Mouse (Mus musculus): ENCODE results near the gene Ank.

Ank gene

DNA sequence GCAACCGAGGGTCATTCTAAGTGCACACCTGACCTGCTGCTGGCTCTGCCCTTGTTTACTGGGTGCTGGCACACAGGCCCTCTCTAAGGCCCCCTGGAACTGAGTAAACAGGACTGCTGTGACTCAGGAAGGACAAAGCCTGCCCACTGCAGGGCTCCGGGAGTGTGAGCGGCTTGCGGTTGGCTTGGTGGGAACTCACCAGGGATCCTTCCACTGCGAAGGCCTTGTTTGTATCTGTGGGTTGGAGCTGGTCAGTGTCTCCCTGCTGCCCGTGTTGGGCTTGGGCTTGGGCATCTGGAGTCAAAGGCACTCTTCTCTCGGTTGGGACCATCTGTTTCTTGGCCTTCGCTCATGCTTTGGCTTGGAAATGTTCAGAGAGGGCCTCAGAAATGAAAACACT is 129.1 kb downstream of the Ank start:
- in situ Hi-C loops (cut with MboI, MseI) = loop anchor here (10.0 kb wide), 1 partner anchor 1611 kb away; the partner anchor contains the start of gene Zfp622

DNA sequence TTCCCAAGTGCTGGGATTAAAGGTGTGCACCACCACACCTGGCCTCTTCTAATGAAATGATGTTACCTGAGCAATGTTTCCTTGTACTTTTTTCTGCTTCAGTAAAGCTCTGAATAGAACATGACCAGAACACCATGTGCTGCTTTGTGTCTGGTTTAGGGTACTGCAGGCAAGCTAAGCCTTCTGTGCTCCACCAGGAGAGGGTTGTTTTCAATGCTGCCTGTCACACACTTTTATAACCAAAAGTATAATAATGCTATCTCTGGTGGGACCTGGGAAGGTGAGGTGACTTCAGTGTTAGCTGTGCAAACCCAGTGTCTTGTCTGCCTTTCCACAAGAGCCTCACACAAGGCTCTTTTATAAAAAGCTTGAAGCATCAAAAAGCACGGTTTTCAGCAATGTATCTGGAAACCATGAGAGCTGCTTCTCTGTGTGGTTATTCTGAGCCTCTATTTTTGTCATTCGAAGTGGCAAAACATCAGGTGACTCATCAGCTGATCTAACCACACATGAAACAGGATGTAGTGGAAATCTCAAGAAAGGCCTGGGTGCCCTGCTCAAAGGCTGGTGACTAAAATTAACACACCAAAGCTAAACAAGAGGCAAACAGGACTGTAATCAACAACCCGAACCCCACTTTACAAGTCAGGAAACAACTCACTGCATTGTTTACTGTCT is 130.1 kb downstream of the Ank start:
- in situ Hi-C loops (cut with MboI, MseI) = loop anchor here (10.0 kb wide), 1 partner anchor 1612 kb away; the partner anchor contains the start of gene Zfp622

DNA sequence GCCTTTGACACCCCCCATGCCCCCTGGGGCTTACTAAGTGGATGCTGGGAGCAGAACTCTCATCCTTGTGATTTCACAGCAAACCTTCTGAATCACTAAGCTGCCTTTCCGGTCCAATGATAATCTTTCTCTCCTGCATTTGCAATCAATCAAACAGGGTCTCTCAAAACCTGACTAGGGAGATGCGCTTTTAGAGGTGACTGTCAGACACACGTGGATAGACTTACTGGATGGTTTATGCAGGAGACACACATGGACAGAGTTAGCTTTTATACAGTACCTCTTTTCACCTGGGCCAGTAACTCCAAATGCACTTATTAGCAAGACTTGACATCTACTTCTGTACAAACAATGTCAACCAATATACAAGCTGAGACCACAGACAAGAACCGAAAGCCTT is 131.0 kb downstream of the Ank start:
- in situ Hi-C loops (cut with MboI, MseI) = loop anchor here (10.0 kb wide), 1 partner anchor 1613 kb away; the partner anchor contains the start of gene Zfp622

DNA sequence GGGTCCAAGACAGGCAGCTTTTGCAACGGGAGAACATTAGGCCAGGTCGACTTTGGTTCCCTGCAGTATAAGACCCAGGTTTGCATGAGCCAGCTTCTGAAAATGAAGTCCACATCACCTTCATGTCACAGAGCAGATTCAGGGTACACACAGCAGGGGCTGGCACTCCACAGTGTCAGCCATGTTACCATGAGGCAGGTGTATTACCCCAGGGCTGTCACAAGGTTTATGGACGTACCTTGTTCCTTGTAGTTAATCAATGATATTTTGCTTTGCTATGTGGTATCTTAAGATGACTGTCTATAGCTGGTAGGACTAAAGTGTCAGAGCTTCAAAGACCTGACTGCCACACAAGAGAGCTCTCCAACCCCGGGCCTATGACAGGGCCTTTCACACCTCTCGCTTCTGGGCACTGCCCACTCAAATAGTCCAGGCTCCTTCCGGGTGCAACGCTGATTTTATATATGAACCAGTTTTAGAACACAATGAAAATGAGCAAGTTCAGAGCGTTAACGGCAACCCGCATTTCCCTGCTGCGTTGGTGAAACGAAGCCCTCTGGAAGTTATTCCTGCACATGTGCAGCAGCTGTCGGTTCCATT is 132.4 kb downstream of the Ank start:
- in situ Hi-C loops (cut with MboI, MseI) = loop anchor here (10.0 kb wide), 1 partner anchor 1614 kb away; the partner anchor contains the start of gene Zfp622

DNA sequence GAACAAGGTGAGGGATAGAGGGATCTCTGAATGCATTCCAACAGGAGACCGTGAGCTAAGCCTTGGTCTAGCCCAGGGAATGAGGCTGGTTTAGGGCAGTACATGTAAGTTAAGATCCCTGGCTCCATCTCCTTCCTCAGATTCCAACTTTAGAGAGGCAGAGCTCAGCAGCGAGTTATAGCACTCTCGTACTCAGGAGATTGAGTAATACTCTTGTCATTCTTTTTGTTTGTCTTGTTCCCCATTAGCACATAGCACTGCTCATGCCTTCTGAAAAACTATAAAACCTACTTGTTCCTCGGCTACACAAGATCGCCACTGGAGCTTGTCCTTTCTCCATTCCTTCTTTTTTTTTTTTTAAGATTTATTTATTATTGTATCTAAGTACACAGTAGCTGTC is 134.0 kb downstream of the Ank start:
- in situ Hi-C loops (cut with MboI, MseI) = no loop called here

DNA sequence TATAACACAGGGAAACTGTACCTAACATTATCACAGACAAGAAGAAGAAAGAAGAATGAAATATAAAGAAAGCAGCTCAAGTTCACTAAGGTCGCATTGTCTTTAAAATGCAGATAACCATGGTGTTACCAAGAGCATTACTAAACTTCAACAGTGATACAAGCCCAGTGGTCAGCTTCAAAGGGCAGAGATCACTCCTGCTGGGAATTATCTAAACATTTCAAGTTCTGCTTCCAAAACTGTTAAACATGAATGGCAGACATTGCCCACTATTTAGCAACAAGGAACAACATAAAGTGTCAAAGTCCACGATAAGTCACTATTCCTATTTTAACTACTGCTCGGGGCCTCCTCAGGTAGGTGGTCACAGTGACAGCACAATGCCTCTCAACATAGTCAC is 138.1 kb downstream of the Ank start:
- in situ Hi-C loops (cut with MboI, MseI) = no loop called here

DNA sequence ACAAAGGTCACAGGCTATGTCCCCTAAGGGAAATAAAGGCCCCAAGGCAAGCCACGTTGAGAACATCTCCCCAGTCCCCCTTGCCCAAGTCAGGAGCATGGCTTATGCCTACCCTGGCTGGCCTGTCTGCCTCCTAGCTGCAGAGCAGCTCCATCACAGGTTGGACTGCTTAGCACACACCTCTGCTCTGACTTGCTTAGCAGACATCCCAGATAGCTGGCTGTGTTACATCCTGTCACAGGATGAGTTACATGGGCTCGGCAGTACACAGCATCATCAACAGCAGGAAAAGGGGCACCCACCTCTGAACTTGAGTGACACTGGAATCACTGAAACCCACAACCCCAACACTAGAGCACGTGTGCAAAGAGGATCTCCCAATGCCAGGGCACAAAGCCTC is 138.8 kb downstream of the Ank start:
- in situ Hi-C loops (cut with MboI, MseI) = no loop called here

DNA sequence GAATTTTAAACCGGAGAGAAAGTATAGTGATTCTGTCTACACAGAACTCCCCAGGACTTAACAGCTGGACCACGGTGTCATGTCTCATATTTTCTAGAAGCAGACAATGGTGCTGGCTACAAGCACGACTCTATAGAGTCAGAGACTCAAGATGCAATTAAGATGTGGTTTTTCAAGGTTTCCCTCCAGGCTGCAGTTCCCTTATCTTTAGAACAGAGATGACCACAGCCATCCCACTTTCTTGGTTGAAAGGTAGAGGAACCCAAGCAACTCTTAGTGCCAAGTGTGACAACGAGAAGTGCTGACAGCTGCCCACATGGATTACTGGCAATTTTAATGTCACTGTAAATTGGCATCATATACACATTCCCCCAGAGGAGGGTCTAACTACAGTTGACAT is 143.1 kb downstream of the Ank start:
- in situ Hi-C loops (cut with MboI, MseI) = no loop called here

DNA sequence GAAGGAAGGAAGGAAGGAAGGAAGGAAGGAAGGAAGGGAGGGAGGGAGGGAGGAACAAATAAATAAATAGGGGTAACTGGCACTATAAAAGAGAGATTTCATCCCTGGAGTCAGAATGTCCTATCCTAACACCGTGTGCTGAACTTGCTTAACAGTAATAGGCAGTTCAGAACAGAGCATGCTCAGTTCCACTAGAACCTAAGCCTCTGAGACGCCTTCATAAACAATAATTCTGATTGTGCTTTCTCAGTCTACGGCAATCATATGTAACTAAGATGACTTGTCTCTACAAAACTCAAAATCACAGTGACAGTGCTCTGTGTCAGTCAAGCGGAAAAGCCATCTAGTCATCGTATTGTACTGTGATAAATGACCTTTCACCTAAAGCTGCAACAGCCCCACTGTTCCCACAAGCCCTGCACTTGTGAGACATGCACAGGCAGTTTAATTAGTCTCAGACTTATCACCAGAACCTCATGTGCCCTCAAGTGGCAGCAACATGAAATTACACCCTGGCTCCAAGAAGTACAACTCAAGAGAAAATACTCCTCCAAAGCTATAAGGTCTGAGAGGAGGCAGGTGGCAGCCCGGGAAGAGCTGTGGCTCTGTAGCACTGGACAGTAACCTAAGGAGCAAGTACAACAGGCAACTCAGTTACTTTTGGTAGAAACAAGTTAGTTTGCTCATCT is 146.2 kb downstream of the Ank start:
- in situ Hi-C loops (cut with MboI, MseI) = no loop called here

DNA sequence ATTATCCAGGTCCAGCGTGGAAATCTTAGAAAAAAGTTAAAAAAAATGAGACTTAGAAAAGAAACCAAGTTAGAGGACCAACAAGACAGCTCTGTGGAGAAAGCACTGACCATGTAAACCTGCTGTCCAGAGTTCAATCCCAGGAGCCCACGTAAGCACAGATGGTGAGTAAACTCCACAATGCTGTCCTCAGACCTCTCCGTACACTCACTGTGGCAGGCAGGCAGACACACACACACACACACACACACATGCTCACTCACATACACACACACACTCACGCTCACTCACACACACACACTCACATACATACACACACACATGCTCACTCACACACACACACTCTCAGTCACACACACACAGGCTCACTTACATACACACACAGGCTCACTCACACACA is 146.8 kb downstream of the Ank start:
- in situ Hi-C loops (cut with MboI, MseI) = no loop called here

DNA sequence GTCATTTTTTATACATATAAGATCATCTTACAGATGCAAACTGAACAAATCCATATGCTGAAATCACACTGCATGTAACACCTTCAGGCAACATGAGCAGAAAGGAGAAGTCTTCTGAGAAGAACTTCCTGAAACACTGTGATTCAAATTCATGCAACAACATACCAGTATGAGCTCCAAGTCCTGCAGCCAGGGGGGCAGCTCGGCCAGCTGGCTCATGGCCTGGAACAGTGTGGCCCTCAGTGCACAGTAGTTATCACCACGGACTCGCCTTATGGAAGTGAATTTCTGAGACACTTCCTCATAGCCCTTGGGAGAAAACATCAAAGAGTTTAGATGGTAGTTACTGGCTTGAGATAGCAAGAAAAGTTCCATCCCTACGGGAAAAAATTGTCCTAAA is 149.7 kb downstream of the Ank start:
- in situ Hi-C loops (cut with MboI, MseI) = no loop called here

DNA sequence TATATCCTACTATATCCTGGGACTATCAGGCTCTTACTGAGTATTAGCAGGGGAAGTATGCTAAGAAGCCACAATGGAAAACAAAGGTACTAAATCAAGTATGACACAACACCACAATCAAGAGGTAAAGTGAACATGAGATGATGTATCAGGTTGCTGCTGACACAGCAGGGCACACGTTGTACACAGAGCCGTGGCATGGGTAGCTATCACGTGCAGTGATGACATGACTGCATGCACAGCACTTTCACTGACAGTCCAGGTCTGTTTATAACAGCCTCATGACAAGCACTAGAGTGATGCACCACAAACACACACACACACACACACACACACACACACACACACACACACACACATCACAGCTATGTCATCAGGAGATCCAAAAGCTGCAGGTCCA is 150.8 kb downstream of the Ank start:
- in situ Hi-C loops (cut with MboI, MseI) = no loop called here

DNA sequence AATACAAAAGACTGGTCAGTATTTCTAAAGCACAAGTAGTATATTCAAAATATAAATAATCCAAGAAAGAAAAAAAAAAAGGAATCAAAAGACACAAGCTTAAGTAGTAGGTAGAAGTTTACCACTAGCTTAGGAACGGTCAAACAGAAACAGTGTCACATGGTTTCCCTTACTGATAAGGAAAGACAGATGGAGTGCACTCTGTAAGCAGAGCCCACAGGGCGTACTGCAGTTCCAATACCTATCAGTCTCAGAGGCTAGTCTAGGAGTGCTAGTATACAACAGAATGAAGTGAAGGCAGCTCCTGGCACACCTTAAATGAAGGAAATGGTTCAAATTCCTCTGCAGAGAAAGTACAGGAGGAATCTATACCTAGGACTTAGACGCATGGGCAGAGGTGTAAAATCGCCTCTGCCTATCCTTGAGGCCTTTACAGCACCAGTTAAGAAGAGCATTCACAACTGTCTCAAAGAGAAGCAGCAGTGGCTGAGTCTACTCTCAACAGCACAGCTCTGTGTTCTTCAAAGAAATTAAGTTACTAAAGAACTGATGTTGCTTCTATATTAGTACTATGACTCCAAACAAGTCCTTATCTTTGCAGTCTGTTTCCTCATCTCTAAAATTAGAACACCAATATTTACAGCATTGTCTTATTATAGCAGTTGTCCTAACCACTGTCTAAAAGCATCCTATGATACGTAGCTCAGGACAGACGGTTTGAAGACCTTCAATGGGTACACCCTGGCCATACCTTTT is 152.5 kb downstream of the Ank start:
- in situ Hi-C loops (cut with MboI, MseI) = no loop called here

DNA sequence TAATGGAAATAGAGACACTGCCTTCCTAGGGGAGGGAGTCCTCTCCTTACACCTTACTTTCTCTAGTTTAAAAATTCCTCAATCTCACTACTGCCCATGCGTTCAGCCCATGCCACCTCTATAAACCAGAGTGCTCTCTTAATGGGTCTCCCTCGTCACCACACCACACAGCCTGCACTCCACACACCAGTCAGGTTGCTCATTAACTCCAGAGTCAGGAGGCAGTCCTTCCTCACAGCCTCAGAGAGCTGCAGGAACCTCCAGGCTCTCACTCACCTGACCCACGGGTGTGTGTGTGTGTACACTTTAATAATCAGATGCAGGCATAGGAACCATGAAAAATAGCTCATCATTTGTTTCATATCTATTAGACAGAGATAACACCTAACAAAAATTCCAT is 153.2 kb downstream of the Ank start:
- in situ Hi-C loops (cut with MboI, MseI) = no loop called here

DNA sequence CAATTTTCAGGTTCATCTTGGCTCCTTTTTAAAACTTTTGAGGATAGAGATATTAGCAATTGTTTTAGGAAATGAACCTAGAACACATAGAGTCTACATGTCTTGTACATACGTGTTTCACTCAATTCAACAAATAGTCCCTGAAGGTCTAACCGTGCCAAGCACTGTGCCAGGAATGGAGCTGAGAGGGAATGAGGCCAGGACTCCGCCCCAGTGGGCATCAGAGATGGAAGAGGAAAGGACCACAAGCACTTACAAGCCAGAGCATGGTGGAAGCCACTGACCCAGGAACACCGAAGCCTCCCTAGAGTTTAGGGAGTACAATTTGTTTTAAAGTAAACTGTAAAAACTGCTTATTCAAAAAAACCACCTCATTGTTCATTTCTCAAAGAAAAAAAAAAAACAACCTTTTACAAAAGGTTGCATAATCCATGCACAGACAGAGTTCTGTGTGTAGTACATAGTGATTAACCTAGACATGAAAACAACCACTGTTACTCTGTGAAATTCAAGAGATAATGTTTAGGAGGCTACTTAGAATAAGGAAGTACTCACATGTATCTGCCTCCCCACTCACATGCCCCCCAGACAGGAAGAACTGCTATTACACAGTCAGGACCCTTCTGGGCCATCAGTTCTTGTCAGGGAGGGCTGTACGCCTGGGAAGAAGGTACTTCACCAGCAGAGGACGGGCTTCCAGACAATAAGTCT is 154.2 kb downstream of the Ank start:
- in situ Hi-C loops (cut with MboI, MseI) = no loop called here

DNA sequence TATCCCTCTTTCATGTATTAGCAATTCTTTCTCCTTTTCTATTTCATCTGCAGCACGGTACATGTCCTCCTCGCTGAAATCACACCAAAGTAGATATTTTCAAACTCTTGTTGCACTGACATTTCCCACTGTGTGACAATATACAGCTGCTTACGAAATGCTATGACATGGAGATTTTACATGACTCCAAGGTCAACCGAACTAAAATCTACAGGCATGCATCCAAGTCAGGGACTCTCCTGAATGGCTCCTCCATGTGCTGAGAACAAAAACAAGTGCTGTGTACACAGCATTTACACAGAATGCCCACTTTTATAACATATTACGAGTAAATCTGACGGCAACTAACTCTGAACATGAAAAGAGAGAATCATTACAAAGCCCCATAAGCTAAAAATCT is 156.8 kb downstream of the Ank start:
- in situ Hi-C loops (cut with MboI, MseI) = no loop called here

DNA sequence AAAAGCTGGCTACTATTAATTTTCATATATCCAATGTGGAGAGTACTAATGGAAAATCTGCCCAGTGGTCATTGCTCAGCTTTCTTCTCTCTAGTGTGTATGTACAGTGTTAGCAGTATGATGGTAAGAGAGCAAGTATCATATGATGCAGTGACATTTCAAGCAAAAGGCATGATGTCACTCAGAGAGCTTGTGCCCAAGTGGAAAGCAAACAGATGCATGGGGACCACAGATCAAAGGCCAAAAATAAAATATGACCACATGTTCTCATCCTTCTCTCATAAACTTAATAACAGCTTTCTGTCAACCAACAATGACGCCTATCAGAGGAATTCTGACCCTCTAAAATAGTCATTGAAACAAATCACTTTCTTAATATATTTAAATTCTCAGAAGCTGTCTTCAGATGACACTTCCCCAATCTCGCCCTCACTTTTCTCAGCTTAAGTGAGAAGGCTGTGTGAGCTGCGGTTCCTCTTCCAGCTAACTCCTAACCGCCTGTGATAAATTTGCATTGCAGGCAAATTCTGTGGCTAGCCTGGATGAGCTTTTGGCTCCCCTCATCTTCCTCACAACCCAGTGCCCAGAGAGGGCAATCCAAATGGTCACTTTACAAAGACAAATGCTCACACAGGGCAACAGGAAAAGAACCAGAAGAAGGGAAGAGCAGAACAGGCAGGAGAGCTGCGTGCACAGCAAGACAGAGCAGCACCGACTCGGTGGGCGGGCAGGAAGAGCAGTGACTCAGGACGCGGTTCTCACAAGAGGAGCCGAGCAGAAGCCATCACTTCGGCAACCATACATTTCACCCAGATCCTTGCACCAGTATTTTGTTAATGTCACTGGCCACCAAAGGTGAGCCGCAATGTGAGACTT is 158.8 kb downstream of the Ank start:
- in situ Hi-C loops (cut with MboI, MseI) = no loop called here

DNA sequence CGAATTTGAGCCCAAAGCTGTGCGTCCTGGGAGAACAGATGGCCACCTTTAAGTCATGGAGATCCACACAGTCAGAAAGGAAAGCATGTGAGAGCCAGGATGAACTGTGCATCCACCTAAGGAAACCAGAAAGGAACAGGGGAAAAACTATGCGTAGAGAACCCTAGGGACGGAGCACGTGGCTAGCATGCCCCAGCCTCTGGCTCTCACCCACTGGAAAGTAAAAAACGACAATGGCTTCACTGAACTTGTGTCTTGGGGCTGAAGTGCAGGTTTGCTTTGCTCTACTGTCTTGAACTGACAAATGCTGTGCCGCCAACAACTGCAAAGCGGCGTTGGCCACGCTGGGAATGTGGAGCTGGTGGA is 159.4 kb downstream of the Ank start:
- in situ Hi-C loops (cut with MboI, MseI) = no loop called here

DNA sequence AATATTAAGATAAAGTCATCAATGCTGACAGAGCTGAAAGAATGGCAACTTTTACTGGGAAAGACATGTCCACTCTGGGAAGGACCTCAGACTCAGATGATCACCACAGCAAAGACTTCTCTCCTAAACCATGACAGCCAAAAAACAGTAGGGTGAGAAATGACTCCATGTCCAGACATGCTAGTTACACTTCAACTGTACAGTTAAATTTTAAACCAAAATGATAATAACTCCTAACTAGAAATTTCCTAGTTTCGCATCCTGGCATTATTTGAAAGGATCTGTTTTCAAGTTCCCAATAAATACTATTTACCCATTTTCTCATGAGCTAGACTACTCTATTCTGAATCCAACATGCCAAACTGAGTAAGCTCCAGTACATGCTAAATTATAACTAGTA is 159.8 kb downstream of the Ank start:
- in situ Hi-C loops (cut with MboI, MseI) = no loop called here

DNA sequence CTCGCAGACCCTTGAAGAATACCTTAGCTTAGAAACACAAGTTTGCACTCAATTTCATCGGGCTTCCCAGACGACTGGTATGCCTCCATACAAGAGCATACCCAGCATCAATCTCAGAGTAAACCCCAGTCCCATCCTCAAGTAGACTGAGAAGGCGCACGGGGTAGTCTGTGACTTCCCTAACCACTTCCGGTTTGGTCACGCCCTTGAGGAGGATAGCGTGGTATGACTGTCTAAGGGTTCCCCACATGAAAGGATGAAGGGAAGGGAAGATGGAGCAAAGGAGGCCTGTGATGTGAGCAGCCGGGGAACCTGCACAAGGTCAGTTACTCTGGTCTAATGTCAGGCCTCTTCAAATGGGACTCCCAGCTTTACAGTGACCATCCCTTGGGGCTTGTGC is 161.3 kb downstream of the Ank start:
- in situ Hi-C loops (cut with MboI, MseI) = no loop called here

DNA sequence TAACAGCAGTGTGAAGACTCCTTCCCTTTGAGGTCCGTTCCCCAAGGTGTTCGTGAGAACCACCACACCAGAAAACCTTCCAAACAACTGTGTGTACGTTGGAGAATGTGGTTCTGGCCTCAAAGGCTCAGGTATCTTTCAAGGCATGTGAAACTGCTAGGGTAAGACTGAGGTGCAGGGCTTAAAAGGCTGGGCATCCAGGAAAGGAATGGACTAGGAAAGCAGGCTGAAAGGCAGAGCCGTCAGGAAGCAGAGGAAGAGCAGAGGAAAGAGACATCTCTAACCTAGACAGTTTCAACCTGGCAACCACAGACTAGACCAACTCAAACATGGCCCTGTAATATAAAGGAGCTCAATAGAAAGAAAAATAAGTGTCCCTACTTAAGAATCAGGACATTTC is 162.6 kb downstream of the Ank start:
- in situ Hi-C loops (cut with MboI, MseI) = no loop called here
